Mouse (Mus musculus) forebrain, postnatal 0 days (tissue): ENCODE data around the gene Gabpb2. TPM values are rescaled to one million over a fixed set of nuclear protein-coding genes. Genes with fewer than 3 reads are reported as not detected.
"Not testable (repeated sequence)": the region's sequence is repeated elsewhere in the genome, so short reads cannot be mapped to it uniquely, and the experiment has no call there.

Experiments used
- ATAC-seq: fragments of 200-750 bp; cut with Nextera tagmentation; 2 replicates; pipeline ENCODE4 v1.8.0; 2017; ENCODE audit warnings: mild to moderate bottlenecking, moderate library complexity
- DNase-seq: peaks from one replicate; pipeline ENCODE4 v3.0.0-alpha.2; 2015
- H3K27ac ChIP-seq: fragments of 300-500 bp; sonication (generic); 2 replicates; pipeline ENCODE4 v1.5.1; 2014; ENCODE audit warnings: low read depth, mild to moderate bottlenecking, antibody characterized with exemption, low read length, moderate library complexity, mixed read lengths
- H3K27me3 ChIP-seq: fragments of 300-500 bp; sonication (generic); 2 replicates; pipeline ENCODE4 v1.6.1; 2014; ENCODE audit warnings: mild to moderate bottlenecking, low read length, mixed read lengths; ENCODE audit not compliant: insufficient read depth
- H3K36me3 ChIP-seq: fragments of 300-500 bp; sonication (generic); 2 replicates; pipeline ENCODE4 v1.6.1; 2014; ENCODE audit warnings: mild to moderate bottlenecking, moderate library complexity; ENCODE audit not compliant: insufficient read depth
- H3K4me1 ChIP-seq: fragments of 300-500 bp; sonication (generic); 2 replicates; pipeline ENCODE4 v1.6.1; 2014; ENCODE audit warnings: antibody characterized with exemption; ENCODE audit not compliant: insufficient read depth
- H3K4me2 ChIP-seq: fragments of 300-500 bp; sonication (generic); 2 replicates; pipeline ENCODE4 v1.6.1; 2014; ENCODE audit warnings: low read depth, mild to moderate bottlenecking, moderate library complexity
- H3K4me3 ChIP-seq: fragments of 300-500 bp; sonication (generic); 2 replicates; pipeline ENCODE4 v1.5.1; 2014; ENCODE audit warnings: low read depth, low read length, mixed read lengths
- H3K9ac ChIP-seq: fragments of 300-500 bp; sonication (generic); 2 replicates; pipeline ENCODE4 v1.6.1; 2014; ENCODE audit warnings: mild to moderate bottlenecking
- H3K9me3 ChIP-seq: fragments of 300-500 bp; sonication (generic); 2 replicates; pipeline ENCODE4 v1.6.1; 2016; ENCODE audit warnings: low read length
- CTCF ChIP-seq: sonication (generic); IDR thresholded peaks from 2 replicates; pipeline ENCODE4 v1.5.1; 2016; ENCODE audit warnings: antibody characterized with exemption, control low read depth, low read depth
- WGBS: fragments of 180-500 bp; shearing (Covaris S2); extraction: QIAGEN DNeasy Blood & Tissue Kit; methylation state at CpG from one replicate; pipeline ENCODE4 v1.1.7; 2014; 5-methylcytosine and 5-hydroxymethylcytosine counted together
- microRNA-seq, 2 experiments: library from miRNA; unstranded; fragments of <30 nt; microRNA quantifications; one replicate each; pipeline ENCODE4; 2016
- polyA plus RNA-seq: library from polyadenylated mRNA; unstranded; fragments of >200 nt; fragmentation: Nextera tagmentation; extraction: Ambion mirVana; gene quantifications from 2 replicates; pipeline ENCODE4 v1.2.1, GENCODE M21; 2015
- total RNA-seq: library from RNA; depleted of rRNA; stranded (reverse); fragments of >200 nt; gene quantifications from 2 replicates; pipeline ENCODE4 v1.2.3, GENCODE M21; 2014; rRNA removed

The Gabpb2 gene
- total and polyA plus RNA-seq, 2 experiments from 2014 or later: 1.5 to 9.9 TPM

GRCm38 (mm10) chr3:95133680-95134101, 84.0 kb downstream of the Gabpb2 start, which contains the start of the genes Scnm1 and Lysmd1:
Gene Scnm1, minus strand, starts transcription at chr3:95134011.
Gene Lysmd1, plus strand, starts transcription at chr3:95134088.
- H3K9ac ChIP-seq: peak within 1 kb of the TSS; percentile 60
- H3K27ac ChIP-seq: peak within 1 kb of the TSS; percentile 55
- TF ChIP-seq CTCF: peak; percentile 44
- no peaks in the 10 kb centered on the region for H3K9me3 ChIP-seq
- peak within 1 kb of the TSS; percentile 83 for H3K4me2 ChIP-seq
- no peaks in the 10 kb centered on the region for H3K27me3 ChIP-seq
- peaks cover 18% of the 10 kb centered on the region for H3K36me3 ChIP-seq
- ATAC-seq (peak; percentile 99), DNase-seq (peak; percentile 96)
- H3K4me3 ChIP-seq: peak within 1 kb of the TSS; percentile 62
- under 1% methylated on average over 20 of the region's 20 CpGs for WGBS
- H3K4me1 ChIP-seq: peaks cover 6% of the 10 kb centered on the region

GRCm38 (mm10) chr3:95133176-95133575, 84.5 kb downstream of the Gabpb2 start:
- 60% methylated on average over 11 of the region's 11 CpGs for WGBS
- no peak for ATAC-seq
- peaks cover 18% of the 10 kb centered on the region for H3K36me3 ChIP-seq
- no peaks in the 10 kb centered on the region for H3K27me3 ChIP-seq
- H3K9ac ChIP-seq: peak overlapping the region; percentile 60
- peaks cover 6% of the 10 kb centered on the region for H3K4me1 ChIP-seq
- H3K27ac ChIP-seq: peak overlapping the region; percentile 55; the same call in 1 of the 2 replicates
- no peak for TF ChIP-seq CTCF
- H3K4me2 ChIP-seq: peak overlapping the region; percentile 83
- no peak for DNase-seq
- no peaks in the 10 kb centered on the region for H3K9me3 ChIP-seq
- H3K4me3 ChIP-seq: peak overlapping the region; percentile 62

- H3K4me3 ChIP-seq: not testable (repeated sequence)
These were observed 85.3 kb downstream of the Gabpb2 start for GRCm38 (mm10) chr3:95132389-95132788.

More at GRCm38 (mm10) chr3:95132389-95132788, 85.3 kb downstream of the Gabpb2 start:
- not testable (repeated sequence) for H3K4me1 ChIP-seq, ATAC-seq, H3K9me3 ChIP-seq, H3K9ac ChIP-seq, DNase-seq, H3K27ac ChIP-seq, H3K27me3 ChIP-seq, H3K4me2 ChIP-seq
- H3K36me3 ChIP-seq: peaks cover 15% of the 10 kb centered on the region
- WGBS: 86% methylated on average over 2 of the region's 2 CpGs
- TF ChIP-seq CTCF: peak; percentile 34

Small RNAs within 50 kb of the gene (microRNA-seq; reads per million reads assigned to microRNA genes)
- 0 reads per million in 2 experiments for gene Mir8099-1

Other genes starting within 250 kb of the Gabpb2 start
- gene Pi4kb, start 243.2 kb downstream of the Gabpb2 start, total RNA-seq: 69.9 and 79.8 TPM in 2 replicates
- 24.6 and 25.5 TPM in 2 replicates for gene Pi4kb, start 243.2 kb downstream of the Gabpb2 start, polyA plus RNA-seq
- 20.3 and 23.1 TPM in 2 replicates for gene Zfp687, start 202.5 kb downstream of the Gabpb2 start, total RNA-seq
- gene Zfp687, start 202.5 kb downstream of the Gabpb2 start, polyA plus RNA-seq: 9.8 and 13.1 TPM in 2 replicates
- 203 and 255 TPM in 2 replicates for gene Psmd4, start 175.3 kb downstream of the Gabpb2 start, total RNA-seq
- gene Psmd4, start 175.3 kb downstream of the Gabpb2 start, polyA plus RNA-seq: 278 and 279 TPM in 2 replicates
- gene Pip5k1a, start 111.0 kb downstream of the Gabpb2 start, total RNA-seq: 19.5 and 22.6 TPM in 2 replicates
- 13.8 and 14.5 TPM in 2 replicates for gene Pip5k1a, start 111.0 kb downstream of the Gabpb2 start, polyA plus RNA-seq
- gene Vps72, start 106.9 kb downstream of the Gabpb2 start, total RNA-seq: 88.6 and 92.8 TPM in 2 replicates
- gene Vps72, start 106.9 kb downstream of the Gabpb2 start, polyA plus RNA-seq: 164 and 191 TPM in 2 replicates
- 0.24 and 1.5 TPM in 2 replicates for gene Tmod4, start 93.4 kb downstream of the Gabpb2 start, total RNA-seq
- 0.39 and 0.62 TPM in 2 replicates for gene Tmod4, start 93.4 kb downstream of the Gabpb2 start, polyA plus RNA-seq
- 47.6 and 52.7 TPM in 2 replicates for gene Scnm1, start 83.9 kb downstream of the Gabpb2 start, total RNA-seq
- 83.3 and 88.9 TPM in 2 replicates for gene Scnm1, start 83.9 kb downstream of the Gabpb2 start, polyA plus RNA-seq
- gene Lysmd1, start 83.8 kb downstream of the Gabpb2 start, total RNA-seq: 38.7 and 39.2 TPM in 2 replicates
- 39.7 and 45.8 TPM in 2 replicates for gene Lysmd1, start 83.8 kb downstream of the Gabpb2 start, polyA plus RNA-seq
- gene Tnfaip8l2, start 75.6 kb downstream of the Gabpb2 start, total RNA-seq: 1.2 and 1.3 TPM in 2 replicates
- gene Tnfaip8l2, start 75.6 kb downstream of the Gabpb2 start, polyA plus RNA-seq: 1.8 and 3.3 TPM in 2 replicates
- gene Sema6c, start 57.5 kb downstream of the Gabpb2 start, total RNA-seq: 75.2 and 94.1 TPM in 2 replicates
- gene Sema6c, start 57.5 kb downstream of the Gabpb2 start, polyA plus RNA-seq: 24.2 and 28.4 TPM in 2 replicates
- 55.7 and 68.0 TPM in 2 replicates for gene Cdc42se1, start 10.8 kb upstream of the Gabpb2 start, total RNA-seq
- 54.2 and 54.9 TPM in 2 replicates for gene Cdc42se1, start 10.8 kb upstream of the Gabpb2 start, polyA plus RNA-seq
- 207 and 235 TPM in 2 replicates for gene Mllt11, start 14.3 kb upstream of the Gabpb2 start, total RNA-seq
- 578 and 712 TPM in 2 replicates for gene Mllt11, start 14.3 kb upstream of the Gabpb2 start, polyA plus RNA-seq
- 0.29 TPM in 1 of 2 replicates, not detected in the other for gene Gm128, start 23.7 kb upstream of the Gabpb2 start, total RNA-seq
- 0.11 and 0.28 TPM in 2 replicates for gene Gm128, start 23.7 kb upstream of the Gabpb2 start, polyA plus RNA-seq
- 0.23 and 0.33 TPM in 2 replicates for gene Bnipl, start 33.3 kb upstream of the Gabpb2 start, total RNA-seq
- not detected in 2 replicates for gene Bnipl, start 33.3 kb upstream of the Gabpb2 start, polyA plus RNA-seq
- 29.5 and 35.4 TPM in 2 replicates for gene Mindy1, start 63.4 kb upstream of the Gabpb2 start, total RNA-seq
- gene Mindy1, start 63.4 kb upstream of the Gabpb2 start, polyA plus RNA-seq: 33.6 and 38.9 TPM in 2 replicates
- gene Prune1, start 64.2 kb upstream of the Gabpb2 start, total RNA-seq: 47.2 and 59.0 TPM in 2 replicates
- gene Prune1, start 64.2 kb upstream of the Gabpb2 start, polyA plus RNA-seq: 51.4 and 60.4 TPM in 2 replicates
- 0.14 and 0.54 TPM in 2 replicates for gene Anxa9, start 89.3 kb upstream of the Gabpb2 start, total RNA-seq
- 0.24 and 0.40 TPM in 2 replicates for gene Anxa9, start 89.3 kb upstream of the Gabpb2 start, polyA plus RNA-seq
- gene Cers2, start 96.9 kb upstream of the Gabpb2 start, total RNA-seq: 59.4 and 72.6 TPM in 2 replicates
- gene Cers2, start 96.9 kb upstream of the Gabpb2 start, polyA plus RNA-seq: 68.6 and 77.9 TPM in 2 replicates
- 49.9 and 56.1 TPM in 2 replicates for gene Setdb1, start 139.3 kb upstream of the Gabpb2 start, total RNA-seq
- gene Setdb1, start 139.3 kb upstream of the Gabpb2 start, polyA plus RNA-seq: 24.1 and 28.3 TPM in 2 replicates
- not detected in 2 replicates for gene 4930558C23Rik, start 184.9 kb upstream of the Gabpb2 start, total RNA-seq
- gene 4930558C23Rik, start 184.9 kb upstream of the Gabpb2 start, polyA plus RNA-seq: not detected in 2 replicates
- 14.2 and 14.7 TPM in 2 replicates for gene Arnt, start 216.5 kb upstream of the Gabpb2 start, total RNA-seq
- gene Arnt, start 216.5 kb upstream of the Gabpb2 start, polyA plus RNA-seq: 4.0 and 7.8 TPM in 2 replicates